Mouse (Mus musculus) bone marrow, adult 2 months (tissue): ENCODE measurements around the gene Sept10.

Experiments used
- CTCF ChIP-seq: fragments of 200-500 bp; IDR thresholded peaks from 2 replicates; pipeline ENCODE4 v1.5.1; 2011; ENCODE audit warnings: low read length, control low read depth; ENCODE audit not compliant: control insufficient read depth, insufficient read depth
- POLR2A ChIP-seq: fragments of 200-500 bp; IDR thresholded peaks from 2 replicates; pipeline ENCODE4 v1.6.1; 2011; ENCODE audit warnings: low read depth, mild to moderate bottlenecking, control low read depth, low read length, borderline replicate concordance; ENCODE audit not compliant: control insufficient read depth

DNA sequence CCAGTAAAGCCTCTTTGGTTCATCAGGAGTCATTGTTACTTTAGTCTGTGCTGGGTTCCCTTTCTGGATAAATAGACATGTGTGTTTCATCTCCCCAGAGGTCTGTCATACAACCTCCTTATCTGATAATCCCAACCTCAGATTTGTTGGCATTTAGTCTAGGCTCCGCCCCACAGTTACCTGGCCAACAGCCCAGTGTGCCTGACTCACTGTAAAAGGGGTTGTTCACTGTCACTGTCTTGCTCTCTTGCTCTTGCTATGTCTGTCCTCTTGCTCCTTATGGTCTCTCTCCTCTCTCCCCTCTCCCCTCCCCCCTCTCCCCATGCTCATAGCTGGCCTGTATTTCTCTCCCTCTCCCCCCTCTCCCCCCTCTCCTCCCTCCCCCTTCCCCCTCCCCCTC lies 44.5 kb upstream of the Sept10 start:
- TF ChIP-seq CTCF: no peak
- no peak for TF ChIP-seq POLR2A
